Mouse (Mus musculus) adrenal gland, postnatal 4 days (tissue): ENCODE results near the gene Zbtb11. TPM values are rescaled to one million over a fixed set of nuclear protein-coding genes. Genes with fewer than 3 reads are reported as not detected.
A peak's percentile ranks its signal among the peaks of the same experiment; 100 is the strongest.
"Not testable (repeated sequence)": the region's sequence is repeated elsewhere in the genome, so short reads cannot be mapped to it uniquely, and the experiment has no call there.

Experiments
- DNase-seq, 2 experiments: peaks; one replicate each; pipeline ENCODE4 v3.0.0; 2021 to 2022; ENCODE audit warnings: low spot score in 2 of 2, mixed read lengths in 2 of 2
- total RNA-seq, 2 experiments: library from RNA; stranded (reverse); gene quantifications; 2 replicates each; pipeline ENCODE4 v1.2.3; 2021

The Zbtb11 gene
- total RNA-seq, 2 experiments from 2014 or later: 14.7 to 15.0 TPM

DNA sequence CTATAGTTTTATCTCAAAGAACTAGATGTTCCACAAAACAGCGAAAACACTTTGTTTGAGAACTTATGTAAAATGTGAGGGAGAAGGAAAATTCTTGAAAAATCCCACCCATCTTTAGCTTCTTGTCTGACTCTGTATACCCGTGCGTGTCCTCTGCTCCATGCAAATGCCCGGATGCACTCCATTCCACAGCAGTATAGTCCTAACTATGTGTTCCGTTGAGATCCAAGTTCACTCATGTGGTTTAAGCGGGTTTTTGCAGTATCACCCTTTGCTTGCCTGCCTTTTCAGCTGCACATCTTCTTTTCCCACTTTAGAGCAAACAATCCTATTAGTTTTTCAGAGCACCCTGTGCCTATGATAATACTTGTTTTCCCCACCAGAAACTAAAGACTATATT lies 62.8 kb downstream of the Zbtb11 start:
- no peak for DNase-seq

DNA sequence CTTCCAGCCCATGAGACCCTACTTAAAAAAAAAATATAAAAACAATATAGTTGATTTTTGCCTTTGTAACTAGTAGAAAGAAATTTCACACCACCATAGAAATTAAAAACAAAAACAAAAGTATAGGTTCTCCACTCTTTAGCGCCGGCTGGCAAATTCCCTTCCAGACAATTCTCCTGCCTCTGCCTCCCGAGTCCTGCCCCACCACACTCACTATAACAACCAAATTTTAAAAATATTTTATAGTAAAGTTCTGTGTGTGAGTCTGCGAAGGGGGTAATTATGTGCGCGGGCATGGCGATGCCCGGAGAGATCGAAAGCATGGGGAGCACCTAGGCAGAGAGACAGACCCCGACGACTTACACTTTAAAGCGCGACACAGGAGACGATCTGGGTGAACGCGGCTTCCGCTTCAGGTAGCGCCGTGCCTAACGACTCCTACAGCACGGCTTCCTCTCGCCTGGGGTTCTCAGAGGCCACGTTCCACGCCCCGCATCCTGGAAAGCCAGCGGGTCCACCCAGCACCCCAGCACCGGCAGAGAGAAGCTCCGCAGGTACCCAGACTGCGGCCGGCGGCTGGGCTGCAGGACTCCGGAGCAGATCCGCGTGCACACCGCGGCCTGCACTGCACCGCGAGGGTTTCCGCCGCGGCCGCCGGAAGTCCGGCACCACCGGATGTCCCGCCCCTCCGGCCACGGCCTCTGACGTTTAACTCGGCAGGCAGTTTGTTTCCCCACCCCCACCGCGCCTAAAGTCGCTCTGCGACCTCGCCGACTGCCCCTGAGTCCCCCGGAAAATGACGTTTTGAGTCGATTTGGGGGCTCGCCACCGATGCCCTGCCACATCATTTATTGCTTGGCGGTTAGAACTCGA lies 63.7 kb downstream of the Zbtb11 start, which contains the start of gene Trmt10c:
Gene Trmt10c (minus strand): TSS at position 682 of the 873 bp plus-strand sequence.
- DNase-seq: peak; percentile 85 to 86

DNA sequence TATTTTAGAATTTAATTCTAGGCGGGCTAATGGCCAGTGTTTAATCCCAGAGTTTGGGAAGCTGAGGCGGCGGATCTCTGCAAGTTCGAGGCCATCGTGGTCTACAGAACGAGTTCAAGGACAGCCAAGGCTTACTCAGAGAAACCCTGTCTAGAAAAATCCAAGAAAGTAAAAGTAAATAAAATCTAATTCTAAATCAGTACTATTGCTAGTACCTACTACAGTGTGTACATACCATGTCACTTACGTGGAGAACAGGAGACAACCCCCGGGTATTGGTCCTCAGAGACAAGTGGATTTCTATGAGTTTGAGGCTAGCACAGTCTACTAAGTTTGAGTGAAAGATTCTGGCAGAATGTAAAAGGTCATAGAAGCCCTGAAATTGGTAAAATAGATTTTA lies 64.4 kb downstream of the Zbtb11 start:
- no peak for DNase-seq

DNA sequence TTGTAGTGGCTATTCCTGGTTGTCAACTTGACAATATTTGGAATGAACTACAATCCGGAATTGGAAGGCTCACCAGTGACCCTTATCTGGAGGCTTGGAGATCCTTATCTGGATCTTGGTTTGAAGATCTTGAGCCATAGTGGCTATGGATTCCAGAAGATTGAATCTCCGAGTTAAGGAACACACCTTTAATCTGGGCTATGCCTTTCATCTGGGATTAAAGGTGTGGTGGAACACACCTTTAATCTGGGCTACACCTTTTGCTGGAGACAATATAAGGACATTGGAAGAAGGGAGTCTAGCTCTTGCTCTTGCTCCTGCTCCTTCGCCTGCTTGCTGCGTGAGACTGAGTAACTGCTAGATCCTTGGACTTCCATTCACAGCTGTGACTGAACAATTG lies 74.4 kb downstream of the Zbtb11 start, which contains the start of gene Senp7:
Gene Senp7 (plus strand): TSS at position 301 of the 400 bp plus-strand sequence.
- not testable (repeated sequence) for DNase-seq

DNA sequence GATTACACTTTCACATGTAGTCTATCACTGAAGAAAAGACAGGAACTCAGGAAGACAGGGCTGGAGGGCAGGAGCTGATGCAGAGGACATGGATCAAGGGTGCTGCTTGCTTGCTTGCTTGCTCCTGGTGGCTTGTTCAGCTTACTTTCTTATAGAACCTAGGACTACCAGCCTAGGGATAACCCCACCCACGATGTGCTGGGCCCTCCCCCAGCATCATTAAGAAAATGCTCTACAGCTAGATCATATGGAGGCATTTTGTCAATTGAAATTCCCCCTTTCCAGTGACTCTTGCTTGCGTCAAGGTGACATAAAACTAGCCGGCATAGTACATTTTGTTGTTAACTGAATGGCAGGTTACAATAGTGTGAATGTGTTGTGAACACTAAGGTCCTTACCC lies 82.2 kb downstream of the Zbtb11 start:
- no peak for DNase-seq

DNA sequence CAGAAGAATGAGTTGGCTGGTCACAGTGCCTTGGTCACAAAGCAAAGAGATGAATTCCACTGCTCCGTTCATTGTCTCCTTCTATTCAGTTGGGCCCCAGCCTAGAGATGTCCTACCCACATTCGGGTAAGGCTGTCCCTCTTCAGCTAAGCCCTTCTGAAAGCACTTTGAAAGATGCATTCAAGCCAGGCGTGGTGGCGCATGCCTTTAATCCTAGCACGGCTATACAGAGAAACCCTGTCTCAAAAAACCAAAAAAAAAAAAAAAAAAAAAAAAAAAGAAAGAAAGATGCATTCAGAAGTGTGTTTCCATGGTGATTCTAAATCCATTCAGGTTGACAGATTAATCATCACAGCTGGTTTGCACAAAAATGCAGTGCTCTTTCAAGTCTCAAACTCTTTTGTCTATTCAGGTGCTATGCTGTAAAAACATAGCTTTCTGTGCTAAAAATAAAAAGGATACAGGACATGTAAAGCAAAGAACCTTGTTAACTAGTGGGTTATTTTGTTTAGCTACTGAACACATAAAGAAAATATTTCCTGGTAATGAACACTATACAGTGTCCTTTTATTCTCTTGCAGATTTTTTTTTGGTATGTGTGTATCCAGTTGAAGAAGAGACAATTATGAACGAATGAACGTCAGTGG lies 83.4 kb downstream of the Zbtb11 start:
- DNase-seq: no peak

DNA sequence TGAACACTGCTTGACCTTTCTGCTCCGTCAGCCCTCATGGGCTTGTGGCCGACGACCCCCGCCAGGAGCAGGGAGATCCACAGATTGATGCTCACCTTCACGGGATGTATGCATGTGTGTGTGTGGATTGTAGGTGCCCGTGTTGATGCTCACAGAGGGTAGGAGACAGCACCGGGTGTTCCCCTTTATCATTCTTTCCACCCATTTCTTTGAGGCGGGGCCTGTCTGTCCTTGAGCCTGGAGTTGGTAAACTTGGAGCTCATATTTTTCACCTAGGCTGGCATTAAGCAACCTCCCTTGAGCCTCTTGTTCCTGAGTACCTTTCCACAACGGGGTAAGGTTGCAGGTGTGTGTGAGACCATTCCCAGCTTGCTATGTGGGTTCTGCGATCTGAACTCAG lies 84.5 kb downstream of the Zbtb11 start:
- no peak for DNase-seq

Other genes with a start within 250 kb of the Zbtb11 start
- 1 to 10 TPM; 6.8 to 7.4 TPM for gene Nfkbiz, start 135.0 kb upstream of the Zbtb11 start, total RNA-seq
- 1 to 10 TPM; 2.5 to 3.0 TPM for gene Nxpe3, start 78.6 kb upstream of the Zbtb11 start, total RNA-seq
- 10 to 100 TPM; 10.8 to 13.0 TPM for gene Cep97, start 39.0 kb upstream of the Zbtb11 start, total RNA-seq
- 100 to 1,000 TPM; 893 to 927 TPM for gene Rpl24, start 7.6 kb upstream of the Zbtb11 start, total RNA-seq
- 100 to 1,000 TPM; 104 to 109 TPM for gene Pcnp, start 55.9 kb downstream of the Zbtb11 start, total RNA-seq
- gene Trmt10c, start 63.9 kb downstream of the Zbtb11 start, total RNA-seq: 10 to 100 TPM; 17.4 to 17.8 TPM
- 10 to 100 TPM; 32.6 to 33.9 TPM for gene Senp7, start 74.5 kb downstream of the Zbtb11 start, total RNA-seq
- gene Impg2, start 230.4 kb downstream of the Zbtb11 start, total RNA-seq: under 1 TPM; 0.28 to 0.42 TPM